Mouse (Mus musculus) CH12.LX (cell line): ENCODE results near the gene Polr1c. TPM values are rescaled to one million over a fixed set of nuclear protein-coding genes. Genes with fewer than 3 reads are reported as not detected.

ENCODE experiments used
- DNase-seq: peaks from one replicate; pipeline ENCODE4 v3.0.0-alpha.2; 2013; ENCODE audit errors: extremely low read depth
- H3K27ac ChIP-seq: 2 replicates; pipeline ENCODE4 v1.5.1; 2012; ENCODE audit warnings: low read depth, mild to moderate bottlenecking, control low read depth, moderate library complexity; ENCODE audit not compliant: insufficient read depth
- H3K27me3 ChIP-seq: replicated peaks from 2 replicates; pipeline ENCODE3; 2012; ENCODE audit warnings: inconsistent platforms
- H3K36me3 ChIP-seq, 2 experiments: replicated peaks in 1 of 2; 2 replicates each; pipeline versions ENCODE3 to v1.6.1; 2012; ENCODE audit warnings: inconsistent platforms in 1 of 2, low read length in 1 of 2, mild to moderate bottlenecking in 1 of 2, mixed read lengths in 1 of 2, moderate library complexity in 1 of 2; ENCODE audit not compliant: control insufficient read depth in 1 of 2, insufficient read depth in 1 of 2
- H3K4me1 ChIP-seq, 2 experiments: 2 replicates each; pipeline ENCODE4 v1.6.1; 2012; ENCODE audit warnings: inconsistent platforms in 1 of 2, moderate library complexity in 1 of 2; ENCODE audit not compliant: insufficient read depth in 2 of 2, control insufficient read depth in 1 of 2
- H3K4me2 ChIP-seq: 2 replicates; pipeline ENCODE4 v1.6.1; 2012; ENCODE audit warnings: low read depth, mild to moderate bottlenecking, control low read depth; ENCODE audit not compliant: poor library complexity, insufficient read depth, severe bottlenecking
- H3K4me3 ChIP-seq, 3 experiments: fragments of 150-350 bp in 1 of 3; sonication (generic) in 1 of 3; replicated peaks in 1 of 3; 2 replicates each; pipeline versions ENCODE3 to v1.5.1; 2011 to 2012; ENCODE audit warnings: low read depth in 2 of 3, low read length in 2 of 3, mild to moderate bottlenecking in 2 of 3, moderate library complexity in 2 of 3, control low read depth in 1 of 3, improper control_type of control experiment in 1 of 3, inconsistent platforms in 1 of 3, mixed read lengths in 1 of 3; ENCODE audit not compliant: poor library complexity in 1 of 3
- H3K79me2 ChIP-seq: replicated peaks from 2 replicates; pipeline ENCODE4 v1.6.1; 2012; ENCODE audit warnings: mild to moderate bottlenecking, moderate library complexity; ENCODE audit not compliant: control insufficient read depth, poor library complexity, insufficient read depth, severe bottlenecking; ENCODE audit errors: extremely low read depth
- H3K9ac ChIP-seq: 2 replicates; pipeline ENCODE4 v1.6.1; 2012; ENCODE audit warnings: low read depth, mild to moderate bottlenecking, control low read depth, moderate library complexity; ENCODE audit not compliant: insufficient read depth
- H3K9me3 ChIP-seq: replicated peaks from 2 replicates; pipeline ENCODE3; 2012; ENCODE audit warnings: low read length, inconsistent platforms, mixed read lengths
- CHD1 ChIP-seq: IDR thresholded peaks from 2 replicates; pipeline ENCODE4 v1.6.1; 2012; ENCODE audit warnings: low read depth, low read length, improper control_type of control experiment, inconsistent platforms
- CHD2 ChIP-seq: IDR thresholded peaks from 2 replicates; pipeline ENCODE4 v1.6.1; 2011; ENCODE audit warnings: low read length, improper control_type of control experiment
- E2F4 ChIP-seq: IDR thresholded peaks from 2 replicates; pipeline ENCODE4 v1.6.1; 2011; ENCODE audit warnings: low read depth, low read length, improper control_type of control experiment; ENCODE audit not compliant: insufficient replicate concordance
- ELF1 ChIP-seq: IDR thresholded peaks from 2 replicates; pipeline ENCODE4 v1.6.1; 2014; ENCODE audit warnings: low read depth, mild to moderate bottlenecking, inconsistent platforms, low read length, improper control_type of control experiment
- ETS1 ChIP-seq: conservative IDR thresholded peaks from 2 replicates; pipeline ENCODE4 v1.6.1; 2012; ENCODE audit warnings: low read depth, mild to moderate bottlenecking, inconsistent platforms, low read length, improper control_type of control experiment, moderate library complexity
- GABPA ChIP-seq: IDR thresholded peaks from 2 replicates; pipeline ENCODE4 v1.6.1; 2012; ENCODE audit warnings: low read depth, low read length, improper control_type of control experiment, inconsistent platforms; ENCODE audit not compliant: insufficient replicate concordance
- MAFK ChIP-seq: IDR thresholded peaks from 2 replicates; pipeline ENCODE4 v1.6.1; 2011; ENCODE audit warnings: low read length, improper control_type of control experiment; ENCODE audit not compliant: insufficient replicate concordance
- MAZ ChIP-seq: IDR thresholded peaks from 2 replicates; pipeline ENCODE4 v1.6.1; 2012; ENCODE audit warnings: low read depth, mild to moderate bottlenecking, inconsistent platforms, low read length, improper control_type of control experiment, moderate library complexity
- POLR2A ChIP-seq: IDR thresholded peaks from 2 replicates; pipeline ENCODE4 v1.6.1; 2011; ENCODE audit warnings: low read depth, mild to moderate bottlenecking, improper control_type of control experiment, low read length
- USF1 ChIP-seq: IDR thresholded peaks from 2 replicates; pipeline ENCODE4 v1.6.1; 2014; ENCODE audit warnings: low read depth, mild to moderate bottlenecking, inconsistent platforms, low read length, improper control_type of control experiment
- ZC3H11A ChIP-seq: IDR thresholded peaks from 2 replicates; pipeline ENCODE4 v1.6.1; 2012; ENCODE audit warnings: low read depth, mild to moderate bottlenecking, inconsistent platforms, low read length, improper control_type of control experiment
- dilution Hi-C: fragments of 300-500 bp; cut with MboI; formaldehyde crosslinking; loops from 2 replicates; pipeline ENCODE4 v1.14.3; 2020; ENCODE audit warnings: low sequenced_read_pairs; ENCODE audit not compliant: extremely low pct_unique_long_range_greater_than_20kb, extremely low pct_ligation_motif_present
- in situ Hi-C: fragments of 300-500 bp; cut with MboI; formaldehyde crosslinking; loops from 3 replicates; pipeline ENCODE4 v1.14.3; 2019; ENCODE audit warnings: low sequenced_read_pairs, low pct_ligation_motif_present, low pct_unique_long_range_greater_than_20kb, mixed read lengths
- polyA plus RNA-seq: library from polyadenylated mRNA; unstranded; fragments of >175 nt; gene quantifications from 2 replicates; pipeline ENCODE4 v1.2.1, GENCODE M21; 2012; ENCODE audit warnings: low read depth; ENCODE audit not compliant: insufficient read length
- total RNA-seq, 2 experiments: library from RNA; depleted of rRNA; stranded (reverse); fragments of 300-350 nt in 1 of 2; fragments of >200 nt in 1 of 2; gene quantifications; 2 replicates each; pipeline ENCODE4 v1.2.3; 2012 to 2014

The Polr1c gene
- total and polyA plus RNA-seq, 3 experiments: 356 to 433 (median 367) TPM

DNA sequence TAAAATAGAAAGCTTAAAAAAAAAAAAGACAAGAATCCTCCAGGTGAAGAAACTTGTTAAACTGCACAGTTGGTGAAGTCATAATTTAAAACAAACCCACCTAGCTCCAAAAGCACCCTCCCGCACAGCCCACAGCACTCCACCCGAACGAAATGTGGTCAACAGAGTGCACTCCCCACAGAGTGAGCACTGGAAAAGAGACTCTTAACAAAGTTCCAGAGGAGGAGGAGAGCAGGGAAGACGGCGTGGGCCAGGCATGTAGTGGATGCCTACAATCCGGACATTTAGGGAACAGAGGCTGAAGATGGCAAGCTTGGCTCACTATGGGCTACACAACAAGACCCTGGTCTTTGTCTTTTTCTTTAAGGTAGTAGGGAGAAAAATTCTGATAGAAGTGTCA, 27.2 kb upstream of the Polr1c start:
- Histone ChIP-seq H3K4me3 (no peak overlapping the region), H3K9ac (no peak overlapping the region), H3K79me2 (no peaks in the 10 kb centered on the region; the same call in 1 of the 2 replicates), H3K27me3 (no peaks in the 10 kb centered on the region), H3K9me3 (no peaks in the 10 kb centered on the region), H3K27ac (no peak overlapping the region), H3K4me2 (no peak overlapping the region), H3K36me3 (peaks cover 50 to 89% of the 10 kb centered on the region in 2 experiments)
- in situ Hi-C loops: no loop called here
- DNase-seq: no peak
- dilution Hi-C loops: no loop called here
- no peak for TF ChIP-seq USF1
- TF ChIP-seq CHD2: no peak
- no peak for TF ChIP-seq ZC3H11A
- no peak for TF ChIP-seq ELF1
- no peak for TF ChIP-seq GABPA
- no peak for TF ChIP-seq CHD1
- no peak for TF ChIP-seq POLR2A
- TF ChIP-seq, all 38 proteins: peak for 0
- no peaks in the 10 kb centered on the region; a peak in 1 of 4 replicates for H3K4me1 ChIP-seq

DNA sequence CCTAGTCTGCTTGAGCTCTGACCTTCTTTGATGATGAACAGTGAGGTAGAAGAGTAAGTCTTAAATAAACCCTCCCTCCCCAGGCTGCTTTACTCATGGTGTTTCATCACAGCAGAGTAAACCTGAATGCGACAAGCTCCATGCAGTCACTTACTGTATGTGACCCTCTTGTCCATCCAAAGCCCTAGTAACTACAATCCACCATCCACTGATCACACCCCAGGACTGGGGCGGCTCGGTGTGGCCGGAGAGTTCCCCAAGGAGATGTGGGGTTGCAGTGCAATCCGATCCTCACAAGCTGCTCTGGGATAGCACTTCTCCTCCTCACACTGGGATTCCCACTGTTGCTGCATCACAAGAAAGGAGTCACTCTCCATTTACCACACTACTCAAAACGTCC, 26.6 kb upstream of the Polr1c start:
- H3K9me3 ChIP-seq: no peaks in the 10 kb centered on the region
- no peak for DNase-seq
- no peak overlapping the region for H3K4me2 ChIP-seq
- no peaks in the 10 kb centered on the region; a peak in 1 of 4 replicates for H3K4me1 ChIP-seq
- H3K36me3 ChIP-seq: peaks cover 56 to 90% of the 10 kb centered on the region in 2 experiments
- no peak overlapping the region for H3K27ac ChIP-seq
- TF ChIP-seq ZC3H11A (no peak), MAFK (no peak), E2F4 (no peak)
- H3K27me3 ChIP-seq: no peaks in the 10 kb centered on the region
- H3K4me3 ChIP-seq: no peak overlapping the region
- in situ Hi-C loops (no loop called here), dilution Hi-C loops (no loop called here)
- H3K79me2 ChIP-seq: no peaks in the 10 kb centered on the region; the same call in 1 of the 2 replicates
- no peak overlapping the region for H3K9ac ChIP-seq

DNA sequence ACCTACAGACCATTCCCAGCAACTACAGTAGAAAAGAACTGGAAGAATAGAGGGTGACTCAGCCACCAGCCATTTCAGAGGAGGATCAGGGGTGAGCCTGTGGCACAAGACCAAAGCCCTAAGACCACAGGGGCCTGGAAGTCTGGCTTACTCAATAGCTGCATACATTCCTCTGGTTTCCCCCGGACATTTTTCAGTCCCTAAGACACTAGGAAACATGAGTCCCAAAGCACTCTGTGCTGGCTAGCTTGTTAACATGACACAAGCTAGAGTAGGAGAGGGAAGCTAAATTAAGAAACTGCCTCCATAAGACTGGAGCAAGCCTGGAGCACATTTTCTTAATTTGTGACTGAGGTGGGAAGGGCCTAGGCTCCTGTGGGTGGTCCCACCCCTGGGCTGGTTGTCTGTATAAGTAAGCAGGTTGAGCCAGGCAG, 26.0 kb upstream of the Polr1c start:
- no peaks in the 10 kb centered on the region for H3K27me3 ChIP-seq
- no peaks in the 10 kb centered on the region; the same call in 1 of the 2 replicates for H3K79me2 ChIP-seq
- no peaks in the 10 kb centered on the region for H3K9me3 ChIP-seq
- no peaks in the 10 kb centered on the region; a peak in 1 of 4 replicates for H3K4me1 ChIP-seq
- TF ChIP-seq MAZ (no peak), ETS1 (no peak)
- H3K36me3 ChIP-seq: peaks cover 53 to 91% of the 10 kb centered on the region in 2 experiments
- DNase-seq: no peak
- no peak overlapping the region for H3K4me2 ChIP-seq
- no peak overlapping the region for H3K4me3 ChIP-seq
- in situ Hi-C loops (no loop called here), dilution Hi-C loops (no loop called here)
- no peak overlapping the region for H3K27ac ChIP-seq
- H3K9ac ChIP-seq: no peak overlapping the region
